Mouse (Mus musculus) olfactory bulb, adult 2 months (tissue): ENCODE data around the gene Pipox.

Experiments
- CTCF ChIP-seq: fragments of 200-500 bp; IDR thresholded peaks from 2 replicates; pipeline ENCODE4 v1.5.1; 2012; ENCODE audit warnings: low read depth, mild to moderate bottlenecking, low read length, moderate library complexity; ENCODE audit not compliant: insufficient read depth
- POLR2A ChIP-seq: fragments of 200-500 bp; IDR thresholded peaks from 2 replicates; pipeline ENCODE4 v1.6.1; 2012; ENCODE audit warnings: mild to moderate bottlenecking, low read depth, low read length, moderate library complexity; ENCODE audit not compliant: insufficient read depth

DNA sequence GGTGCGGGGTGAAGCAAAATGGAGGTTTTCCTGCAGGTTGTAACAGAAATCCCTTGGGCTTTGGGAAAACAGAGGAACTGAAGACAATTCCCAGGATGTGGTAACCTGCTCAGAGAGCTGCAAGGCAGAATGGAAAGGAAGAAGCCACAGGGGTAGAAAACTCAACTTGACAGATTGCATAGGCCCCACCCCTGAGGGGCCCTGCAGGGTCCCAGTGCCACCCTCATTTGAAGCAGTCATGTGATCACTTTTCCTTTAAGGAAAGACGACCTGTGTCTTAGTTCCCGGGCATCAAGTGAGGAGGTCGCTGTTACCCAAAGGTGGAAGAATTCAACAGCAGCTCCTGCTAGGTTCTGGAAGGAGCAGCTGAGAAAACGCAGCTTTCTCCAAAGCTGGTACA lies 1.0 kb downstream of the Pipox start:
- TF ChIP-seq POLR2A, result no peak
- TF ChIP-seq CTCF, result no peak
